Mouse (Mus musculus): Measurements from ENCODE around the gene Mas1. TPM values are rescaled to one million over a fixed set of nuclear protein-coding genes. Genes with fewer than 3 reads are reported as not detected.

Mas1 gene
- polyA plus RNA-seq, 1 experiment from 2014 or later: 0.32 TPM

DNA sequence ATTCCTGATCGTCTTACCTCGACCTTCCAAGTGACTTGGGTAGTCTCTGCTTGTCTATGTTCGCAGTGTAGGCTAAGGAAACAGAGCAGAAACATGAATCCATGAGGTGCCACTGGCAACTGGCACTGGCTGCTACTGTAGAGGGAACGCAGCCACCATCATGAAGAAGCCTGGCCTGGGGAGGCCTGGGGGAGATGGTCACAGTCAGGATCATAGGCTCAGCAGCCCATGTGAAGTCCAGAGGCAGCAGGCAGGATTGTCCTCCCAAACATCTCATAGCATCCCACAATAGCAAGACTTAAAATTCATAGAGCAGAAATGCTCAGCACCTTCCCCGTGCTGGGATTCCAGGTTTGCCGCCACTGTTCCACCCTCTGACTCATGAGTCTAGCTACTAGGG is 59.1 kb downstream of the Mas1 start:
- Histone ChIP-seq H3K4me1 (no peaks in the 10 kb centered on the region), H3K9ac (no peak overlapping the region), H3K27ac (no peak overlapping the region), H3K36me3 (no peaks in the 10 kb centered on the region), H3K4me2 (replicated peaks) (no peak overlapping the region), H3K4me3 (no peak overlapping the region), H3K9me3 (no peaks in the 10 kb centered on the region), H3K27me3 (replicated peaks) (no peaks in the 10 kb centered on the region)
- ATAC-seq (ENCODE audit: low FRiP score, low read depth): no peak
- 92% methylated on average over 6 of the region's 6 CpGs for WGBS

DNA sequence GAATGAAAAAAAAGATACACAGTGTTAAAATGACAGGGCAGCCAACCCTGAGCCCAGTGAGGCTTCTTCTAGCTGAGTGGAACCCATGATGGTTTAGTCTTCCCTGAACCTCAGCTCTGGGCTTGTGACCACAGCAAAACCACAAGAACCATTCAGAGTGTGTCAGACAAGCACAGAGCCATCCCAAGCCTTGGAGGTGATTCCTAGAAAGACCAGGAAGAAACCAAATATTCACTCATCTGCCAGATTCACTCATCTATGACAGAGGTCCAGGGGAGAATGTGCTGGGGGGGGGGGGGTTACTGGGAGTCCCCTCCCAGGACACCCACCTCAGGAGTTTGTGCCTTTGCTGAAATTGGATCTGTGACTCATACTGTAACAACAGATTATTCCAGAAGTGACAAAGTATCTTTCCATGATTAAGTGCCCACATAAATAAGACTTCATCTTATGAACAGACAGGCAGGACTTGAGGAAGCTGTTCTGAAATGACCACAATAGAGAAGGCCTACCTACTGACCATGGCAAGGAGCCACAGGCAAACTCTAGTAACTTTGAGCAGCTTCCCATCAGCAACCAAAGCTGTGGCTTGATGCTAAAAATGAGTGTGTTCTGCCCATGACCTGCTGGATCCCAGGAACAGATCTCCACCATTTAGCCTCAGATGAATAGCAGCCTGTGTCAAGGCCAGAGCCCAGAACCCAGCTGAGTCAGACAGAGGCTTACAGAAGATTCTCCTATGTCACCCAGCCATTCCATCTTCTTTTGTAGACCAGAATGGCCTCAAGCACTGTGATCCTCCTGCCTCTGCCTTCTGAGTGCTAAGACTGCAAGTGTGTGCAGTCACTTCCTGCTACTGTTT is 63.1 kb downstream of the Mas1 start:
- ATAC-seq (ENCODE audit: low FRiP score, low read depth): no peak
- Histone ChIP-seq H3K27me3 (replicated peaks) (no peaks in the 10 kb centered on the region), H3K27ac (no peak overlapping the region), H3K4me1 (no peaks in the 10 kb centered on the region), H3K9ac (no peak overlapping the region), H3K4me2 (replicated peaks) (no peak overlapping the region), H3K4me3 (no peak overlapping the region), H3K9me3 (no peaks in the 10 kb centered on the region), H3K36me3 (no peaks in the 10 kb centered on the region)

DNA sequence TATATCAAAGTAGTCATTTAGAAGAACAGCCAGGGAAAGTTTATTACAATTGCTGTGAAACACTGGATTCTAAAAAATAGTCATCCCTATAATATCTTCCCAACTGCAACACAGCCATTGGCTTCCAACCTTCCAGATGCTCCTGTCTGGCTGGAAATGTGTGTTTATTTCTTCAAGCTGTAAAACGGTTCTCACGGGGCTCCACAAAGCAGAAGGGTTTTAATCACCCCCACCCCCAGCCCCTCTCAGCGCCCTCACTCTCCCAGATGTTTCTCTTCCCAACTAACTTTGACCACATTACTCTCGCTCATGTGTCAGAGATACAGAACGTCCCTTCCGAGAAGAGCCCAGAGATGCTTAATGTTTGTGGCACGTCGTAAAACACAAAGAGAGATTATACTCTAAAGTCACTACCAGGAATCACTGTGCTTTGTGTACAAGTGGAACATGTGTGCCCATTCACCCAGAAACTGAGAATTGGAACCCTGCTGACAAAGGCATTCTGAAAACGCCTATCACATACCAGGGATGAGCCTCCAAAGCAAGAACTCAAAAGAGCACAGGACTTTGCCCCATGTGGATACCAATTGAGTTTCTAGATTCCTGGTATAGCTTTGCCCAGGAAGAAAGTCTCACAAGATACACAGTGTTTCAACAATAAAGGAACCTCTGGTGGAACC is 65.9 kb downstream of the Mas1 start:
- Histone ChIP-seq H3K4me2 (replicated peaks) (no peak overlapping the region), H3K36me3 (no peaks in the 10 kb centered on the region), H3K27me3 (replicated peaks) (no peaks in the 10 kb centered on the region), H3K9ac (no peak overlapping the region), H3K27ac (no peak overlapping the region), H3K4me3 (no peak overlapping the region), H3K9me3 (no peaks in the 10 kb centered on the region), H3K4me1 (no peaks in the 10 kb centered on the region)
- WGBS: 22% methylated on average over 9 of the region's 9 CpGs
- no peak for ATAC-seq (ENCODE audit: low FRiP score, low read depth)

DNA sequence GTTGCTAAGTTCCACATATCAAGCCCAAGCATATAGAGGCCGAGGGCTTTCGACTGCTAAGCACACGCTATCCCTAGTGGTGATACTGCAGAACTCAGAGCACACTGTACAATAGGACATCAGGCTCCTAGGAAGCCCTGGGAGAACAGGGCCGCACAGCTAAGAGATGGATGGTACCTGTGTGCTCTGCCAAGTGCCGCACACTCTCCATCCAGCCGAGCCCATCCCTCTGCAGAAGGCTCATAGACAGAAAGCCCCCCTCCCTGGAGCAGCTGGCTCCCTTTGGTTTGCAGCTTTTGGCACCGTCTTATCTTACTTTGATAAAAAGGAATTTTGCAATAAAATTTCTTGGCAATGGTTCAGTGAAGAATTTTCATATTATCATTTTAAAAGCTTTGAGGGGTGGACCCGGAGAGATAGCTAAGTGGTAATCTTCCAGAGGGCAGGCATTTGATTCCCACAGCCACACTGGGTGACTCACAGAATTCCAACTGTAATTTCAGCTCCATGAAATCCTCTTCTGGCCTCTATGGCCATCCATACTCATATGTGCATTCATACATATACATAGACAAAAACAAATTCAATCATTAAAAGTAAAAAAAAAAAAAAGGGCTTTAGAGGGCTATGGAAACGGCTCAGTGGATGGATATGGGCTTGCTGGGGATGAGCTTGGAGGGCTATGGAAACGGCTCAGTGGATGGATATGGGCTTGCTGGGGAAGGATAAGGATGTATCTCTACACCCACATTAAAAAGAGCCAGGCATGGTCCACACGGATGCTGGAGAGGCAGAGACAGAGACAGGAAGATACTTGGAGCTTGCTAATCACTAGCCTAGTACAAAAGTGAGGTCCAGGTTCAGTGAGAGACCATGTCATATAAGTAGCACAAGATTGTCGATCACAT is 68.3 kb downstream of the Mas1 start:
- 91% methylated on average over 12 of the region's 12 CpGs for WGBS

GRCm38 (mm10) chr17:12798571-12798970 is 69.4 kb downstream of the Mas1 start:
- H3K36me3 ChIP-seq: no peaks in the 10 kb centered on the region
- H3K9me3 ChIP-seq: no peaks in the 10 kb centered on the region
- H3K27ac ChIP-seq: no peak overlapping the region
- ATAC-seq (ENCODE audit: low FRiP score, low read depth): no peak
- no peak overlapping the region for H3K4me3 ChIP-seq
- H3K4me1 ChIP-seq: no peaks in the 10 kb centered on the region; the same call in 1 of the 2 replicates
- no peaks in the 10 kb centered on the region for H3K27me3 ChIP-seq (replicated peaks)
- H3K9ac ChIP-seq: no peak overlapping the region
- 96% methylated on average over 3 of the region's 3 CpGs for WGBS
- no peak overlapping the region for H3K4me2 ChIP-seq (replicated peaks)

More for the DNA sequence above, 68.3 kb downstream of the Mas1 start:
- Histone ChIP-seq H3K27ac (no peak overlapping the region), H3K27me3 (replicated peaks) (no peaks in the 10 kb centered on the region), H3K9ac (no peak overlapping the region), H3K4me1 (no peaks in the 10 kb centered on the region), H3K4me2 (replicated peaks) (no peak overlapping the region), H3K9me3 (no peaks in the 10 kb centered on the region), H3K4me3 (no peak overlapping the region), H3K36me3 (no peaks in the 10 kb centered on the region)
- no peak for ATAC-seq (ENCODE audit: low FRiP score, low read depth)

- no peaks in the 10 kb centered on the region for H3K9me3 ChIP-seq
- H3K4me1 ChIP-seq: peaks cover 1% of the 10 kb centered on the region
- no peak overlapping the region for H3K4me3 ChIP-seq
- H3K27me3 ChIP-seq (replicated peaks): no peaks in the 10 kb centered on the region
- no peak overlapping the region for H3K27ac ChIP-seq
- 67% methylated on average over 3 of the region's 3 CpGs for WGBS
- no peak for ATAC-seq (ENCODE audit: low FRiP score, low read depth)
- no peak overlapping the region for H3K4me2 ChIP-seq (replicated peaks)
- H3K36me3 ChIP-seq: no peaks in the 10 kb centered on the region
- H3K9ac ChIP-seq: no peak overlapping the region
Measured at GRCm38 (mm10) chr17:12797427-12798029, 70.4 kb downstream of the Mas1 start.

- Histone ChIP-seq H3K27ac (no peak overlapping the region), H3K9ac (no peak overlapping the region), H3K4me1 (peaks cover 4% of the 10 kb centered on the region), H3K27me3 (replicated peaks) (no peaks in the 10 kb centered on the region), H3K9me3 (no peaks in the 10 kb centered on the region), H3K4me2 (replicated peaks) (no peak overlapping the region), H3K36me3 (no peaks in the 10 kb centered on the region), H3K4me3 (no peak overlapping the region)
- 84% methylated on average over 3 of the region's 3 CpGs for WGBS
- no peak for ATAC-seq (ENCODE audit: low FRiP score, low read depth)
Measured at GRCm38 (mm10) chr17:12796633-12797032, 71.3 kb downstream of the Mas1 start.

DNA sequence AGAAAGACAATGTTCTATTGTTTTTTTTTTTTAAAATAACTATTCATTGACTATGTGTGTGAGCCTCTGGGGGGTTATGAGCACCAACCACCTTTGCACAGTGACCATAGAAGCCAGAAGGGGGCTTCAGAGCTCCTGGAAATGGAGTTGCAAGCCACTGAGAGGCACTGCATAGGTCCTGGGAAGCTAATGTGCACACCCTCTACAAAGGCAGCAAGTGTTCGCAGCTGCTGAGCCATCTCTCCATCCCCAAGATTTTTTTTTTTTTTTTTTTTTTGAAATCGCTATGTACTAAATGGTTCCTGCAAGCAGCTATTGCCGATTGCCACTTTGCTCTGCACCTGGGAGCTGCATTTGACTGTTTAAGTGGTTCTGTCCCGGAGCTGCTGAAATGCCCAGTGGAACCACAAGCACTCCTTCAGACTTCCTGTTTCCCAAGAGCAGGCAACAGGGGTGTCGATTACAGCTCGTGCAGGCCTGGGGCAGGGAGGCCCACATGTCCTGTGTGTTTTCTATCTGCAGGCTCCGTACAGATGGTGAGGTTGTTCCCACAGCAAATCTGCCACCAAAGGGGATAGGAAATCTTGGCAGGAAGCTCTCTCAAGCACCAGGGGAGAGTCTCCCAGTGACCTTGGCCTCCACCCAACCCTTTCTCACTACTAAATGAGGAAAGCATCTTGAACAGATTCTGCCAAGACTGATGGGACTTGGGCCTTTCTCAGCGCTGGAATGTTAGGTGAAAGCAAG is 74.1 kb downstream of the Mas1 start:
- ATAC-seq (ENCODE audit: low FRiP score, low read depth): no peak
- WGBS: 65% methylated on average over 8 of the region's 8 CpGs
- no peak overlapping the region for H3K4me2 ChIP-seq (replicated peaks)
- H3K27me3 ChIP-seq (replicated peaks): no peaks in the 10 kb centered on the region
- no peak overlapping the region for H3K9ac ChIP-seq
- no peak overlapping the region for H3K27ac ChIP-seq
- H3K4me3 ChIP-seq: no peak overlapping the region
- no peaks in the 10 kb centered on the region for H3K36me3 ChIP-seq
- no peaks in the 10 kb centered on the region for H3K9me3 ChIP-seq
- peaks cover 14% of the 10 kb centered on the region for H3K4me1 ChIP-seq

DNA sequence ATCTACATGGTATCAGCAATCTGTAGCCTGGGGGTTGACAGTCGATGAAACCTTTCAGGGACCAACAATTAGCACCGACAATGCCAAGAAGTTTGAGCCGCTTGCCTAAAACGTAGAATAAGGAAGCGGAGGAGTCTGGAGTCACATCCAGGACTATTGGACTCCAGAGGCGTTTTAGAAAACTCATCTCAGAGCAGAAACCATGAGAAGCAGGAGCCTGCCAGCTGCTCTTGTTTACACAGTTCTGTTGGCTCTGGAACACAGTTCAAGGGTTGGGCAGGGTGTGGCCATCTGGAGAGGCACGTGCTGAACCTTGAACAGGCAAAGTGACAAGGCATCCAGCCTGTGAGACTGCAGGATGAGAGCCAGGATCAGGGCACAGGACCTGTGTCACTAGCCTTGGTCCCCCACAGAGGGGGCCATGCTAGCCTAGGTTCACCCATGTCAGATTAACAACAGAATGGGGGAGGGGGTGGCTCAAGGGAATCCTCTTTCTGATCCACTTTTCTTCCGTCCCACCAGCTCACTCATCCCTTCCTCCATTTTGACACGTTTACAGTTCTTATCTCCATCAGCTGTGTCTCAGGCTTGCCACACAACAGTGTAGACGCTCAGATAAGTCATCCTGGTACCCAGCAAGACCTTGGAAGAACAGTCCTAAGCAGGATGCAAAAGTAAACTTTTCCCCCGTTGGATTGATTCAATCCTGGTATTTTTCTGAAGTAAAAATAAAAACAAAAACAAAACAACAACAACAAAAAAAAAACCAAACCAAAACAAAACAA is 75.3 kb downstream of the Mas1 start:
- peaks cover 14% of the 10 kb centered on the region for H3K4me1 ChIP-seq
- no peaks in the 10 kb centered on the region for H3K36me3 ChIP-seq
- H3K4me3 ChIP-seq: no peak overlapping the region
- 81% methylated on average over 11 of the region's 11 CpGs for WGBS
- no peak overlapping the region for H3K9ac ChIP-seq
- no peaks in the 10 kb centered on the region for H3K27me3 ChIP-seq (replicated peaks)
- H3K27ac ChIP-seq: no peak overlapping the region
- H3K4me2 ChIP-seq (replicated peaks): no peak overlapping the region
- no peak for ATAC-seq (ENCODE audit: low FRiP score, low read depth)
- no peaks in the 10 kb centered on the region for H3K9me3 ChIP-seq

- Histone ChIP-seq H3K27ac (no peak overlapping the region), H3K36me3 (no peaks in the 10 kb centered on the region), H3K9me3 (no peaks in the 10 kb centered on the region), H3K9ac (no peak overlapping the region), H3K4me1 (peaks cover 14% of the 10 kb centered on the region), H3K4me2 (replicated peaks) (no peak overlapping the region), H3K27me3 (replicated peaks) (no peaks in the 10 kb centered on the region), H3K4me3 (no peak overlapping the region)
- 66% methylated on average over 4 of the region's 4 CpGs for WGBS
- ATAC-seq (ENCODE audit: low FRiP score, low read depth): no peak
Measured at GRCm38 (mm10) chr17:12791420-12791819, 76.5 kb downstream of the Mas1 start.

GRCm38 (mm10) chr17:12791079-12791406 is 76.9 kb downstream of the Mas1 start:
- no peak overlapping the region for H3K9ac ChIP-seq
- H3K36me3 ChIP-seq: no peaks in the 10 kb centered on the region
- no peak overlapping the region for H3K4me2 ChIP-seq (replicated peaks)
- no peak overlapping the region for H3K4me3 ChIP-seq
- ATAC-seq (ENCODE audit: low FRiP score, low read depth): no peak
- whole genome bisulfite sequencing: 44% methylated on average over 5 of the region's 5 CpGs
- no peaks in the 10 kb centered on the region for H3K27me3 ChIP-seq (replicated peaks)
- peaks cover 14% of the 10 kb centered on the region for H3K4me1 ChIP-seq
- H3K27ac ChIP-seq: no peak overlapping the region
- H3K9me3 ChIP-seq: no peaks in the 10 kb centered on the region
